ENCODE assay signal across 10 mouse cellular contexts in the genomic region with DNA sequence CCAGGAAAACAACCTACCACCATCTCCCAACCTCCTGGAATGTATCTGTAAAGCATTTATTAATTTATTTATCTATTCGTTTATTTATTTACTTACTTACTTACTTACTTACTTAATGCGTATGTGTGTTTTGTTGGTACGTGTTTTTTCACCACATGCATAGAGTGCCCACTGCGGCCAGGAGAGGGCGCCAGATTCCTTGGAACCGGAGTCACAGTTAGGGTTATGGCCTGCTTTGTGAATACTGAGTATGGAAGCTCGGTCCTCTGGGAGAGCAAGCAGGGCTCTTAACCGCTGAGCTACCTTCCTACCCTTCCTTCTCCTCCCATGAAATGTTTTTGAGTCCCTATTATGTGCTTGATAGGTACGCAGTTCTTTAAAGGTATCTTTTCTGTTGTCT. TPM values are rescaled to one million over a fixed set of nuclear protein-coding genes. Genes with fewer than 3 reads are reported as not detected.
DNase-seq lines count a peak whose midpoint lies in the region; ATAC-seq and TF ChIP-seq lines count a peak whose summit lies in the region.
"Had no signal": no experiment of that assay in that cellular context is flagged by ENCODE, and none has a peak within 500 bp of the region (broad histone marks: within the 10 kb centered on the region; RNA-seq: fewer than 3 reads in every experiment).

No protein-coding gene starts in this region.

- no peak for TF ChIP-seq EP300 in liver, postnatal 0 days (IDR thresholded peaks at IDR 0.05; ENCODE audit: low read depth)

- no peak overlapping the region for H3K4me3 ChIP-seq in kidney, postnatal 0 days (replicated peaks; ENCODE audit: low read depth, low read length)
- no peak overlapping the region for H3K4me3 ChIP-seq in liver, postnatal 0 days (ENCODE audit: low read depth, low read length)

- ATAC-seq in kidney, postnatal 0 days (replicated peaks; ENCODE audit: low FRiP score, low read depth): no peak; the same call in 1 of the 2 replicates
- ATAC-seq in liver, postnatal 0 days: peak; percentile 52; the same call in 1 of the 2 replicates
- ATAC-seq in activated CD4-positive, CD25-positive, alpha-beta regulatory T cell, adult 4 months: no peak

- peaks cover 2% of the 10 kb centered on the region; the same call in 1 of the 2 replicates for H3K4me1 ChIP-seq in kidney, postnatal 0 days (replicated peaks; ENCODE audit: insufficient read depth, low read length)
- H3K4me1 ChIP-seq in liver, postnatal 0 days (ENCODE audit: insufficient read depth): peaks cover 5% of the 10 kb centered on the region

- DNase-seq in right cerebral cortex, adult 18-20 months: peak; percentile 25
- no peak for DNase-seq in right cerebral cortex, postnatal 36 days (ENCODE audit: low spot score in 2 of 2)
- peak; percentile 65 for DNase-seq in c-Kit-positive CD71-negative TER-119-negative erythroid progenitor cells, embryonic 14.5 days (ENCODE audit: low read depth)
- peak; percentile 56 for DNase-seq in forelimb bud, embryonic 11.5 days (ENCODE audit: low read depth, low spot score)
- peak; percentile 78 for DNase-seq in kidney, postnatal 0 days (ENCODE audit: low spot score)
- peak; percentile 76 for DNase-seq in liver, postnatal 0 days
- peak; percentile 44 to 67 for DNase-seq in right cerebral cortex, postnatal 10 days (ENCODE audit: low spot score in 2 of 2)

- H3K4me2 ChIP-seq in kidney, postnatal 0 days (ENCODE audit: low read length): no peak overlapping the region
- no peak overlapping the region for H3K4me2 ChIP-seq in liver, postnatal 0 days (ENCODE audit: low read depth, low read length)

- no peak overlapping the region for H3K9ac ChIP-seq in kidney, postnatal 0 days (ENCODE audit: low read depth, low read length)
- H3K9ac ChIP-seq in liver, postnatal 0 days (replicated peaks): no peak overlapping the region

- 20% methylated on average over 9 of the region's 9 CpGs for WGBS in kidney, postnatal 0 days
- WGBS in liver, postnatal 0 days (ENCODE audit: insufficient replicate concordance): 20% methylated on average over 9 of the region's 9 CpGs

- no peak overlapping the region for H3K27ac ChIP-seq in kidney, postnatal 0 days
- H3K27ac ChIP-seq in liver, postnatal 0 days (ENCODE audit: low read depth): no peak overlapping the region

- peak; percentile 88 for TF ChIP-seq CTCF in kidney, postnatal 0 days (IDR thresholded peaks at IDR 0.05; ENCODE audit: low read depth)
- peak; percentile 77 for TF ChIP-seq CTCF in liver, postnatal 0 days (IDR thresholded peaks at IDR 0.05; ENCODE audit: low read depth)

- H3K9me3 ChIP-seq in kidney, postnatal 0 days (replicated peaks; ENCODE audit: low read length): no peaks in the 10 kb centered on the region
- H3K9me3 ChIP-seq in liver, postnatal 0 days (ENCODE audit: low read length): no peaks in the 10 kb centered on the region

- H3K36me3 ChIP-seq in kidney, postnatal 0 days (ENCODE audit: insufficient read depth, low read length): no peaks in the 10 kb centered on the region
- no peaks in the 10 kb centered on the region for H3K36me3 ChIP-seq in liver, postnatal 0 days (replicated peaks; ENCODE audit: insufficient read depth, low read length)

- H3K27me3 ChIP-seq in kidney, postnatal 0 days (ENCODE audit: insufficient read depth, low read length): no peaks in the 10 kb centered on the region
- H3K27me3 ChIP-seq in liver, postnatal 0 days (ENCODE audit: insufficient read depth, low read length): 0 out of 2 replicates have a peak, but pooled peaks cover 2% of the 10 kb centered on the region

RNA-seq across cellular contexts. Expression of a gene that starts 3.3 kb away (rescaled TPM):
- polyA plus RNA-seq in kidney, postnatal 0 days (2015; fragmentation: Nextera tagmentation; extraction: Ambion mirVana): 0.01 TPM in 2 replicates
- not detected in 2 replicates for polyA plus RNA-seq in liver, postnatal 0 days (2015; fragmentation: Nextera tagmentation; extraction: Ambion mirVana)
- under 1 TPM in 1 of 2 experiments, not detected in 1; 0.19 TPM for polyA plus RNA-seq in activated CD4-positive, CD25-positive, alpha-beta regulatory T cell, adult 4 months (2017; shearing (Covaris generic))
- polyA plus RNA-seq: stomach, embryonic 16.5 days had no signal

RNA-seq across cellular contexts. Expression of a gene that starts 3.8 kb away (rescaled TPM):
- polyA plus RNA-seq in kidney, postnatal 0 days (2015; fragmentation: Nextera tagmentation; extraction: Ambion mirVana): 43.3 and 43.4 TPM in 2 replicates
- 3.7 and 4.2 TPM in 2 replicates for polyA plus RNA-seq in liver, postnatal 0 days (2015; fragmentation: Nextera tagmentation; extraction: Ambion mirVana)
- 1 to 10 TPM; 3.0 to 3.8 TPM for polyA plus RNA-seq in activated CD4-positive, CD25-positive, alpha-beta regulatory T cell, adult 4 months (2017; shearing (Covaris generic))

RNA-seq across cellular contexts. Expression of a gene that starts 46.7 kb away (rescaled TPM):
- polyA plus RNA-seq in kidney, postnatal 0 days (2015; fragmentation: Nextera tagmentation; extraction: Ambion mirVana): 0.06 TPM in 1 of 2 replicates, not detected in the other
- polyA plus RNA-seq in liver, postnatal 0 days (2015; fragmentation: Nextera tagmentation; extraction: Ambion mirVana): not detected in 2 replicates
- polyA plus RNA-seq in activated CD4-positive, CD25-positive, alpha-beta regulatory T cell, adult 4 months (2017; shearing (Covaris generic)): not detected
- polyA plus RNA-seq: gonadal fat pad, adult 2 months had no signal

Comparison
In these comparisons a context has a peak if more than half of its experiments do, and no peak if none do; other contexts are left out.
1. DNase-seq: peak in right cerebral cortex, adult 18-20 months (single experiment), c-Kit-positive CD71-negative TER-119-negative erythroid progenitor cells, embryonic 14.5 days (single experiment), forelimb bud, embryonic 11.5 days (single experiment), kidney, postnatal 0 days (single experiment), liver, postnatal 0 days (single experiment) and right cerebral cortex, postnatal 10 days (2 of 2); none in right cerebral cortex, postnatal 36 days (0 of 2).